Mouse (Mus musculus) MEL (cell line): ENCODE measurements at regions not wholly inside any gene's neighbourhood (a gene's known extent, or its start where the extent isn't known, plus 50 kb on each side); places are given as distances from the start of the nearest gene placed in this dataset.
A peak's percentile ranks its signal among the peaks of the same experiment; 100 is the strongest.

Source experiments
- CHD2 ChIP-seq: IDR thresholded peaks from 2 replicates; pipeline ENCODE4 v1.6.1; 2011; ENCODE audit warnings: low read length, improper control_type of control experiment
- CTCF ChIP-seq, 3 experiments: IDR thresholded peaks in 2 of 3; conservative IDR thresholded peaks in 1 of 3; 2 replicates each; pipeline ENCODE4 v1.5.1; 2011 to 2012; ENCODE audit warnings: low read length in 3 of 3, low read depth in 2 of 3, mild to moderate bottlenecking in 2 of 3, improper control_type of control experiment in 1 of 3, inconsistent platforms in 1 of 3, mixed read lengths in 1 of 3, moderate library complexity in 1 of 3; ENCODE audit not compliant: control insufficient read depth in 1 of 3, insufficient read depth in 1 of 3, poor library complexity in 1 of 3, severe bottlenecking in 1 of 3
- E2F4 ChIP-seq: IDR thresholded peaks from 2 replicates; pipeline ENCODE4 v1.6.1; 2011; ENCODE audit warnings: low read depth, low read length, improper control_type of control experiment, borderline replicate concordance
- ELF1 ChIP-seq: IDR thresholded peaks from 2 replicates; pipeline ENCODE4 v1.6.1; 2014; ENCODE audit warnings: low read depth, mild to moderate bottlenecking, inconsistent platforms, low read length, improper control_type of control experiment, moderate library complexity
- EP300 ChIP-seq, 2 experiments: IDR thresholded peaks; 2 replicates each; pipeline ENCODE4 v1.6.1; 2011; ENCODE audit warnings: improper control_type of control experiment in 2 of 2, low read length in 2 of 2, low read depth in 1 of 2, mild to moderate bottlenecking in 1 of 2
- MAX ChIP-seq: IDR thresholded peaks from 2 replicates; pipeline ENCODE4 v1.6.1; 2011; ENCODE audit warnings: low read length, improper control_type of control experiment
- POLR2A ChIP-seq, 2 experiments: IDR thresholded peaks; 2 replicates each; pipeline ENCODE4 v1.6.1; 2011 to 2012; ENCODE audit warnings: low read length in 2 of 2, mild to moderate bottlenecking in 2 of 2, control low read depth in 1 of 2, improper control_type of control experiment in 1 of 2, low read depth in 1 of 2, moderate library complexity in 1 of 2; ENCODE audit not compliant: control insufficient read depth in 1 of 2, insufficient read depth in 1 of 2, poor library complexity in 1 of 2
- POLR2AphosphoS2 ChIP-seq: IDR thresholded peaks from 2 replicates; pipeline ENCODE4 v1.6.1; 2011; ENCODE audit warnings: low read length, improper control_type of control experiment
- RCOR1 ChIP-seq: IDR thresholded peaks from 2 replicates; pipeline ENCODE4 v1.6.1; 2012; ENCODE audit warnings: low read depth, mild to moderate bottlenecking, inconsistent platforms, low read length, improper control_type of control experiment
- SMC3 ChIP-seq: IDR thresholded peaks from 2 replicates; pipeline ENCODE4 v1.6.1; 2011; ENCODE audit warnings: low read depth, low read length, improper control_type of control experiment
- TBP ChIP-seq: IDR thresholded peaks from 2 replicates; pipeline ENCODE4 v1.8.0; 2011; ENCODE audit warnings: low read depth, low read length, improper control_type of control experiment
- TCF12 ChIP-seq: IDR thresholded peaks from 2 replicates; pipeline ENCODE4 v1.6.1; 2014; ENCODE audit warnings: low read depth, mild to moderate bottlenecking, inconsistent platforms, low read length, improper control_type of control experiment, moderate library complexity
- USF1 ChIP-seq: IDR thresholded peaks from 2 replicates; pipeline ENCODE4 v1.6.1; 2014; ENCODE audit warnings: low read depth, mild to moderate bottlenecking, inconsistent platforms, low read length, improper control_type of control experiment, moderate library complexity

DNA sequence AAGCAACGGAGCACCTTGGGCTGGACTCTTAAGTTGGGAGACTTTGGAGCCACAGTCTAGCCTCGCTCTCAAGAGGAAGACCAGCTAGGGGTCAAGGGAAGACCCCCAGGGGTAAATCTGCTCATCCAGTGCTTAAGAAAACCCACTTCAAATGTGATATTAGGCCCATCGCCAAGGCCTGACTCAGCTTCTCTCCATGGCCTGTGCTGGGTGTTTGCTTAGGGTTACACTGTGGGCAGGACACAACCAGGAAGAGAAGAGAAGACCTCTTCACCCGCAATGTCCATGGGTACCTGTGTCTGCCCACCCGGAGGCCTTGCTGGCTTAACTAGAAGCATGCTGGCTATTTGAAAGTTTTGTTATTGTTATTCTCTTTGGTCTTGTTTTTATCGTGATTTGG, 151.0 kb upstream of the Tmc1 start:
- no peak for TF ChIP-seq RCOR1
- TF ChIP-seq POLR2A (IDR thresholded peaks at IDR 0.05; ENCODE audit: control insufficient read depth in 1 of 2, insufficient read depth in 1 of 2, low read depth in 1 of 2, low read length in 2 of 2, poor library complexity in 1 of 2): no peak; a peak in 1 of 4 replicates
- TF ChIP-seq E2F4: no peak
- TF ChIP-seq CTCF (IDR thresholded peaks at IDR 0.05 in 2 of 3, conservative IDR thresholded peaks at IDR 0.05 in 1 of 3; ENCODE audit: control insufficient read depth in 1 of 3, insufficient read depth in 1 of 3, low read depth in 2 of 3, low read length in 3 of 3, poor library complexity in 1 of 3, severe bottlenecking in 1 of 3): no peak
- TF ChIP-seq TCF12: no peak
- TF ChIP-seq EP300 (IDR thresholded peaks at IDR 0.05; ENCODE audit: low read depth in 1 of 2, low read length in 2 of 2): no peak
- TF ChIP-seq MAX: no peak
- 0 out of 2 replicates have a peak, but pooled peaks have one; percentile 1 for TF ChIP-seq ELF1
- no peak for TF ChIP-seq CHD2
- TF ChIP-seq TBP: no peak
- no peak for TF ChIP-seq USF1
- no peak for TF ChIP-seq POLR2AphosphoS2
- no peak for TF ChIP-seq SMC3
